Mouse (Mus musculus) layer of hippocampus, postnatal 25 days (tissue): ENCODE data around the gene Prkd3. TPM values are rescaled to one million over a fixed set of nuclear protein-coding genes. Genes with fewer than 3 reads are reported as not detected.

ENCODE experiments used
- DNase-seq, 2 experiments: peaks; one replicate each; pipeline ENCODE4 v3.0.0; 2022; ENCODE audit warnings: mixed read lengths in 2 of 2, low spot score in 1 of 2; ENCODE audit errors: extremely low spot score in 1 of 2
- total RNA-seq, 2 experiments: library from RNA; stranded (reverse); gene quantifications; 2 replicates each; pipeline ENCODE4 v1.2.3; 2021

The Prkd3 gene
- total RNA-seq, 2 experiments from 2014 or later, result 13.1 to 14.7 TPM

DNA sequence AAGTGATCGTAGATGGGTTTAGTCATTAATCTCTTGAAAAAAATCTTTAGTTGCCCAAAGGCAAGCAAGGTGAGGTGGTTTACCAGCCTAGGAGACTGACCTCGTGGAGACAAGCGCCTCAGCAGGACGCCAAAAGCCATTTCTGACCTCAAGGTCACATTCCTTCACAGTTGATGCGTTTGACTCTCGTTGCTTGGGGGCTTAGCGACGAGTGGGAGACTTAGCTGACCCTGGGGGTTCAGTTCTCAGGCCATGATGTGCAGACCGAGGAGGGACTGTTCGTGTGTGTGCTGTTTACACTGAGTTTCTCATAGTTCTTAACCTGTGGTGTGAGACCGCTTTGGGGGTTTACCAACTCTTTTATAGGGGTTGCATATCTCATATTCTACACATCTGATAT, 78.0 kb downstream of the Prkd3 start:
- DNase-seq, result no peak

DNA sequence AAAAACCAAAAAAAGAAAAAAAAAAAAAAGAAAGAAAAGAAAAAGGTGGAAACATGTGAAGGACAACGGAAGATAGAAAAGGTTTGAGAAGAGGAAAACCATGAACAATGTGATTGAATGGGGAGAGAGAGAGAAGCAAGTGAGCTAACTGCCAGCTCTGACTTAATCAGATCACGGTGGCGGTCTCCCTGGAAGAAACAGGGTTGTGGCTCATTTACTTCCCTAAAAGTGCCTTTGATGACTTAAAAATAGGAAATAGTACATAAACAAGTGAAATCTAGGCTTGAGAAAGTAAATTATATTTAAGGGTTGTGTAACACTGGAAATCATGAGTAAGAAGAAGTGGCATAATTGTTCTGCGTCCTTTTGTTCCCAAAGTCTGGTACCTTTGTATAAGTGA, 81.7 kb downstream of the Prkd3 start:
- no peak for DNase-seq

DNA sequence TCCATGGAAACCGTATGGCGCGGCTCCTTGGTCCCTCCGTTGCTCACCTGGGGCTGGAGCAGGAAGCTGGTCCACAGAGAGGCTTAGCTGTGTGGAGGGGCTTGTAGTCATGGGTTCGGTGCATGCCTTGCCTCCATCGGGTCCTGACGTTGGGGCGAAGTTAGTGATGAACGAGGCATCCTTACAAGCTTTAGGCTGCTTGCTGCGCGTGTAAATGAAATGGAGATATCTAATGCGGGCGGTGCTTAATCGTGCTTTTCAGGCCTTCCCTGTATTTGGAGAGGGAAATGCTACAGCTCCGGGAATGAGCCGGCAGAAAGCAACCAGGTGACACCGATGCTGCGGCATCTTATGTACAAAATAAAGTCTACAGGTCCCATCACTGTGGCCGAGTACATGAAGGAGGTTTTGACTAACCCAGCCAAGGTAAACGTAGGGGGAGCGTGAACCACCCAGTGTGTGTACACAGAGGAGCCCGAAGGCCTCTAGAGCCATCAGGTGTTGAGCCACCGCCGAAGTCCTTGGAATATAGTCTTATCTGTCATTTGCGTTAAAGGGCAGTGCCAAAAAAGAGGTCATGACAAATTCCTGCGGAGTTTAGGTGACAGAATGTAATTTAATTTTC, 83.3 kb downstream of the Prkd3 start:
- DNase-seq, result no peak

DNA sequence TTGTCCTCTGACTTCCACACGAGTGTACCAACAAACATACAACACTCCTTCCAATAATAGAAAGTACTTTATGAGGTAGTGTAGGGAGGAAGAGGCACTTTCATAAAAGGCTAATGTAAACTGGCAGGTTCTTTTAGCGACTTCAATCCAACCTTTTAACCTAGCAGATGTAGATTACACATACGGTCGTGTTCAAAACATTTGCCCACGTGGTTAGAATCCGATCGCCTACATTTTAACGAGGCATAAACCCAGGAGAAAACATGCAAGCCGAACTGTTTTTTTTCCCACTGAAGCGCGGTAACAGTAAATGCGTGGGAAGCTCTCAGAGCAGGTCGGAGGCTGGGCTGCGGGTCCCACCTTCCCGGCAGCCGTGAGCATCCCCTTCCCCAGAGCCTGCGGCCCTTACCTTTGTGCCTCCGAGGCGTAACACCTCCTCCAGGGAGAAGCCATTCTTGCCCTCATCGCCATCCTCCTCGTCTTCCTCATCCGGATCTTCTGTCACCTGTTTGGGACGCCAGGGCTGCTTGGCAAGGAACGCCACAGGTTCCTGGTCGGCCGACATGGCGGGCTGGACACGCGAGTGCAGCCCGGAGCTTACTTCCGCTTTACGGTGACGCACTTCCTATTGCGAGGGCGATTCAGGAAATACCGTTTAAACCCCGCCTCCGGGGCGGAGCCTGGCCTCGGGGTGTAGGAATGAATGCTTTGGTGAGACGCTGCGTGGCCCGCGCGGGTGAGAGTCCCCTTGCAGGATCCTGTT, 84.0 kb downstream of the Prkd3 start, which contains the start of the genes Cebpz and Ndufaf7:
Gene Cebpz, minus strand, starts transcription at position 601 of the 763 bp plus-strand sequence.
Gene Ndufaf7, plus strand, starts transcription at position 671 of the 763 bp plus-strand sequence.
- DNase-seq, result peak; percentile 87 to 93

DNA sequence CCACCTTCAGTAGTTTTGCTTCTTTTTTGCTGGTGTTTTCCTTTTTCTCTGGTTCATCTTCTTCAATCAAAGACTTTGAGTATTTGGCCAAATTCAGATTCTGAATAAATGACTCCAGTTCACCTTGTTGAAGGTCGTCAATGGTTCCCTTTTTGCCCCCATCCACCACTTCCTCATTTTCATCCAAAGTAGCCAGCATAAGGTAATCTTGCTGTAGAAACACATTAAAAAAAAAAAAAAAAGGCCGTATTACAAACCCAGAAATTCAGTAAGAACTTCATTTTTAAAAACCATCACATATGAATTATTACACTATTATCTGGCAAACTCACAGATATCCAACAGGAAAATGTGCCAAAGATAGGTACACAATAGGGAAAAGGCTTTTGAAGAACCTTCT, 84.8 kb downstream of the Prkd3 start:
- DNase-seq, result no peak

DNA sequence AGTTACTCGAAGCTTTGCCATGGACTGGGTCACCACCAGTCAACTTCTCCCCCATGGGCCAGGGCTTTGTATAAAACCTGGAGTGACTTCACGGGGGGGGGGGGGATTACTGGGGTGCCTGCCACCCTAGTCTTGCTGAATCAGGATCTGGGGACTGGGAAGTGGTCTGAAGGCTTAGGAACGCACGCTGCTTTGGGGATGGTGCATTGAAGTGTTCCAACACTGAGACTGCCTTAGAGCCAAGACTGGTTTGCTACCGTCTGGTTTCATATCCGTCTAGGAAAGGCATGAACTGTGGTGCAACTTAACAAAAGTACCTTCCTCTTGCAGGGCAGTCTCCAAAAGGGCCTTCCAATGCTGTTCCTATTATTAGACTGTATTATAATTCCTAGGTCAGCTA, 102.9 kb downstream of the Prkd3 start:
- DNase-seq, result no peak

DNA sequence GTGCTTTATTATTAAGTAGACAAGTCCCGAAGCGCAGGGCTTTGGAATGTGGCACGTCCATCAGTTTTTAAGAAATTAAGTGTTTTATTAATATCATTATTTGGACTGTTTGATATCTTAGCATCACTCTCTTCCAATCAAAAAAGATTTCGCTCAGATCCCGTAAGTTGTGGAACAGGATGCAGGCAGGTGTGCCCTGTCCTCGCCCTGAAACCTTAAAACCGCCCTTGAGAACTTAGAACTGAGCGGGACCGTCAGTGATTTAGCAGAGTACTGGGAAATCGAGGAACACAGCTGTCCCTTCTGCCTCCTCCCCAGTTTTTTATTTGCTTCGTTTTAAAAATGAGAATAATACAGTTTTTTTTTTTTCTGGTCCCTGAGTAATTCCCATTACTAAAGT, 103.7 kb downstream of the Prkd3 start:
- DNase-seq, result no peak

DNA sequence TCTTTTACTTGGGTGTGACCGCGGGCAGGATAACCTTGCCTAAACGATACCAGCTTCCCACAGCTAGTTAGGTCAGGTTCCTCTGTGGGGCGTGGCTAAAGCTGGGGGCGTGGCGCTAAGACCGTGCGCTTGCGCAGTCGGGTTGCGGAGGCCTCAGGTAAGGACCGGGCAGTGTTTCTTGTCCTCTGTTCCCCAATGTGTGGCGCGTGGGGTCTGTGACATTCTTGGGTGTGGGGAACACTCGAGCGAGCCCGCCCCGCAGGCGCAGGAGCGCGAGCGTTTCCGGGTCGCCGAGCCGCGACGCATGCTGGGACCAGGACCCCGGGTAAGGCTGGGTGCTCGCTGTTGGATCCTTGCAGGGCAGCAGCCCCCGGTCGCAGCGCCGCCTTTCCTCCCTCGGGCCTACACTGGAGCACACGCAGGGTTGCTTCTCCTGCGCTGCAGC, 104.2 kb downstream of the Prkd3 start, which contains the start of gene Cebpzos:
Gene Cebpzos, plus strand, starts transcription at position 132 of the 445 bp plus-strand sequence.
- DNase-seq, result peak; percentile 79

DNA sequence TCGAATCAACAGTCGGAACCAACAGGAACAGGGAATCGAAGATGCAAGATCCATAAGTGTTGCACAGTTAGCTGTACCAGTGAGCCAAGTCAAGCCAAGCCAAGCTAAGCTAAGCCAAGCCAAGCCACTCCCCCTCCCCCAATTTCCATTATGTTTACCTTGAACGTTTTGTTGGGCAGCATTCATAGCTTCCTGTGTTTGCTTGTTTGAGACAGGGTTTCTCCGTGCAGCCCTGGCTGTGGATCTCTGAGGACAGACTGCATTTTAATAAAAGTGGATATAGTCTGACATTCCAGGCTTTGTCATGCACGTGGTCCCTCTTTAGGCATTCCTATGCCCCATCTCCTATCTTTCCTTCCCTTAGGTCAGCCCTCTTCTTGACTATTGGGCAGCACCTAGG, 104.8 kb downstream of the Prkd3 start:
- DNase-seq, result no peak

DNA sequence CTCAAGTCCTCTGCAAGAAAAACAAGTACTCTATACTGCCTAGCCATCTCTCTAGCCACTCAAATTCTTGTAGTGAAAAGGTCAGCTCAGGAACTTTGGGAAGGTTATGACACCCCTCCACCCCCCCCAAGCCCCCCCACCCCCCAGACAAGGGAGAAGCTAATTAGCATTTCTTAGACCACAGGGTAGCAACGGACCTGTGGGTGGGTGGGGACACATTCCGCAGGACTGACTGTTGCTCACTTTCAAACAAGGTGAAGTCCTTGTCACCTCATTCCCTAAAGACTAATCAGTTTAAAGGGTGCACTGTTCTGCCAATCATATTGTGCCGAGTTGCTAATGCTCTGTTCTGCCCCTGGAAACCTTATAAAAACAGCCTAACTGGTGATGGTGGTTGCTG, 106.7 kb downstream of the Prkd3 start:
- no peak for DNase-seq

DNA sequence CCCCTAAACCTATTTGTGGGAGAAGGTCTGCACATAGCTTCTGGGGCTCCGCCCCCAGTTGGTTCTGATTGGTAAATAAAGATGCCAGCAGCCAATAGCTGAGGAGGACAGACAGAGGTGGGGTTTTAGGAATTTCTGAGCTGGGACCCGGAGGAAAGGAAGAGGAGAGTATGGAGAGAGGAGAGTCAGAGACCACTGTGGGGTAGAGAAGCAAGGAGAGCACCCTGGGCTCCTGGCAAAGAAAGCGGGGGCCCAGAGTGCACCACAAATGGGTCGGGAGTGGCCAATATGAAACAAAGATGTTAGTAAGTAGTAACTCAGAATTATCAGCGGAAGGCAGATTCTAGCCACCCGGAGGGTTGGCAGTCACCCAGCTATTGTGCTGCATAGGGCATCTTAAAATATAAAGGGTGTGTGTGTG, 107.7 kb downstream of the Prkd3 start:
- no peak for DNase-seq

DNA sequence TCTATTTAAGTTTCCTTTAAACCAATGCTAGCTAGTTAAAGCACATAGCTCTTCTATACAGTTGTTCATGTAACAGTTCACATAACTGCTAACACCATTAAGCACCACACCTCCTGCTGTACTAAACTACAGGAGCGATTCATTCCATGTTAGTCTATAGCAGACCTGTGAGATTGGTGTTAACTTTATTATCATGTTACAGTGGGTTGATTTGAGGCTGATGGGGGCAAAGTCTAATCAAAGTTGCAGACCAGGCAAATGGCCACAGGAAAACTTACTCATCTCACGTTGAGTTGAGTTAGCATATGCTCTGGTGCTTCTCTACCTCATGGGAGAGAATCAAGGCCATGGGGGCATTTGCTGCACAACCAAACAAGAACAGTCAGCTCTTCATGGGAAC, 111.2 kb downstream of the Prkd3 start:
- DNase-seq, result no peak

DNA sequence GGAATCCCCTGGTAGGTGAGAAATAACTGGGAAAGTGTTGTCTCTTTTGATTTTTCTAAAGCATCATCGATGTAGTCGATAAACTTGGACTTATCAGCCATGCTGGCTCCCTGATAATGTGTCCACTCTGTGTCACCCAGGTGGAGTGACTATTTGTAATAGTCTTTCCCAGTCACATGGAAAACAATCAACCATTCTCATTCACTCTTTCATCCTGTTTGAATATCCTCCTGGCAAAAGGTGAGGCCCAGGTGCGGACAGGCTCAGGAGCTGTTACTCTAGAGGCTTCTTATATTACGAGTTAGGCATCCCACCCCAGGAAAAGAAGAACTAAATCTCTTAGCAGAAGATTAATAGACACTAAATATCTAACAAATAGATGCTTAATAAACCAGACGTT, 113.7 kb downstream of the Prkd3 start, which contains the start of gene Sult6b1:
Gene Sult6b1, minus strand, starts transcription at position 101 of the 400 bp plus-strand sequence.
- no peak for DNase-seq

DNA sequence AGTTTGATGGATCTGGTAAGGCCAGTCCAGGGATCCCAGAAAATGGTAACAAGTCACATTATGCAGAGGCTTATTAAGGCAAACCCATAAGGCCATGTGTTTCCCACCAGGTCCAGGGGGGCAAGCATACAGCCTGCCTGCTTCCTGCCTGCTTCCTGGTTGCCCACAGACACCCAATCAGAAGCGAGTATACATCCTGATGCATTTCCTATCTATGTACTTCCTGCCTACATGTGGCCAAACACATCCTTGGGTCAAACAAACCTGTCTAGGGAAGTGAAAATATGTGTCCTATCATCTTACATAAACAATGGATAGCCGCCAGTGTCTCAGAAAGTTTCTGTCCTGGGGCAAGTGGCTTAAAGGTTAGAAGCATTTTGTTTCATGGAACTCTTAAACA, 117.5 kb downstream of the Prkd3 start:
- no peak for DNase-seq

Other genes with a start within 250 kb of the Prkd3 start
- 10 to 100 TPM; 50.2 to 59.1 TPM for gene Heatr5b, start 185.5 kb downstream of the Prkd3 start, total RNA-seq
- 10 to 100 TPM; 41.2 to 41.7 TPM for gene Gpatch11, start 185.2 kb downstream of the Prkd3 start, total RNA-seq
- gene Eif2ak2, start 138.2 kb downstream of the Prkd3 start, total RNA-seq, result 1 to 10 TPM; 4.1 to 5.9 TPM
- not detected for gene Sult6b1, start 113.8 kb downstream of the Prkd3 start, total RNA-seq
- gene Cebpzos, start 104.3 kb downstream of the Prkd3 start, total RNA-seq, result 10 to 100 TPM; 25.7 to 35.0 TPM
- gene Cebpz, start 83.8 kb downstream of the Prkd3 start, total RNA-seq, result 10 to 100 TPM; 32.5 to 32.9 TPM
- 10 to 100 TPM; 52.7 to 58.2 TPM for gene Ndufaf7, start 83.7 kb downstream of the Prkd3 start, total RNA-seq
- 10 to 100 TPM; 12.5 to 14.8 TPM for gene Qpct, start 31.1 kb upstream of the Prkd3 start, total RNA-seq